Mouse (Mus musculus) intestine, embryonic 15.5 days (tissue): ENCODE results near the gene Nfkbiz. TPM values are rescaled to one million over a fixed set of nuclear protein-coding genes. Genes with fewer than 3 reads are reported as not detected.
A peak's percentile ranks its signal among the peaks of the same experiment; 100 is the strongest.

ENCODE experiments used
- ATAC-seq: fragments of 200-750 bp; cut with Nextera tagmentation; 2 replicates; pipeline ENCODE4 v1.8.0; 2017; ENCODE audit warnings: moderate TSS enrichment, moderate library complexity
- H3K27ac ChIP-seq: fragments of 300-500 bp; sonication (generic); 2 replicates; pipeline ENCODE4 v1.5.1; 2015; ENCODE audit warnings: mild to moderate bottlenecking, inconsistent platforms
- H3K27me3 ChIP-seq: fragments of 300-500 bp; sonication (generic); replicated peaks from 2 replicates; pipeline ENCODE4 v1.6.1; 2015; ENCODE audit warnings: inconsistent platforms
- H3K36me3 ChIP-seq: fragments of 300-500 bp; sonication (generic); 2 replicates; pipeline ENCODE4 v1.6.1; 2015; ENCODE audit warnings: inconsistent platforms
- H3K4me1 ChIP-seq: fragments of 300-500 bp; sonication (generic); replicated peaks from 2 replicates; pipeline ENCODE4 v1.6.1; 2015; ENCODE audit warnings: inconsistent platforms
- H3K4me2 ChIP-seq: fragments of 300-500 bp; sonication (generic); replicated peaks from 2 replicates; pipeline ENCODE4 v1.6.1; 2015; ENCODE audit warnings: mild to moderate bottlenecking, inconsistent platforms
- H3K4me3 ChIP-seq: fragments of 300-500 bp; sonication (generic); replicated peaks from 2 replicates; pipeline ENCODE4 v1.5.1; 2015; ENCODE audit warnings: inconsistent platforms
- H3K9ac ChIP-seq: fragments of 300-500 bp; sonication (generic); 2 replicates; pipeline ENCODE4 v1.6.1; 2015; ENCODE audit warnings: inconsistent platforms
- H3K9me3 ChIP-seq: fragments of 300-500 bp; sonication (generic); 2 replicates; pipeline ENCODE4 v1.6.1; 2016; ENCODE audit warnings: inconsistent platforms
- WGBS: fragments of 180-500 bp; shearing (Covaris S2); methylation state at CpG from one replicate; pipeline ENCODE4 v1.1.7; 2015; 5-methylcytosine and 5-hydroxymethylcytosine counted together
- polyA plus RNA-seq: library from polyadenylated mRNA; unstranded; fragments of >200 nt; fragmentation: Nextera tagmentation; extraction: Ambion mirVana; gene quantifications from 2 replicates; pipeline ENCODE4 v1.2.1, GENCODE M21; 2015

Gene Nfkbiz
- polyA plus RNA-seq, 1 experiment from 2014 or later, result 8.7 TPM

GRCm38 (mm10) chr16:55815466-55815865 lies 23.2 kb downstream of the Nfkbiz start:
- peaks cover 31% of the 10 kb centered on the region for H3K36me3 ChIP-seq
- ATAC-seq, result no peak
- H3K27me3 ChIP-seq, result no peaks in the 10 kb centered on the region
- H3K9me3 ChIP-seq, result no peaks in the 10 kb centered on the region
- no peak overlapping the region for H3K4me3 ChIP-seq
- peak overlapping the region; percentile 42 for H3K27ac ChIP-seq
- 83% methylated on average over 14 of the region's 14 CpGs for WGBS
- H3K4me2 ChIP-seq, result 0 out of 2 replicates have a peak overlapping the region, but pooled peaks have one; percentile 19
- H3K4me1 ChIP-seq, result 0 out of 2 replicates have a peak, but pooled peaks cover 3% of the 10 kb centered on the region
- no peak overlapping the region for H3K9ac ChIP-seq

- H3K4me2 ChIP-seq, result no peak overlapping the region
- no peaks in the 10 kb centered on the region for H3K27me3 ChIP-seq
- H3K27ac ChIP-seq, result no peak overlapping the region
- H3K4me1 ChIP-seq, result 0 out of 2 replicates have a peak, but pooled peaks cover 3% of the 10 kb centered on the region
- no peak overlapping the region for H3K9ac ChIP-seq
- ATAC-seq, result no peak
- peaks cover 33% of the 10 kb centered on the region for H3K36me3 ChIP-seq
- H3K4me3 ChIP-seq, result no peak overlapping the region
- WGBS, result 87% methylated on average over 6 of the region's 6 CpGs
- H3K9me3 ChIP-seq, result no peaks in the 10 kb centered on the region
Measured at GRCm38 (mm10) chr16:55814686-55815085, 24.0 kb downstream of the Nfkbiz start.

GRCm38 (mm10) chr16:55813916-55814315 lies 24.8 kb downstream of the Nfkbiz start:
- Histone ChIP-seq H3K4me1 (no peaks in the 10 kb centered on the region), H3K27me3 (no peaks in the 10 kb centered on the region), H3K9me3 (no peaks in the 10 kb centered on the region), H3K4me3 (no peak overlapping the region), H3K36me3 (peaks cover 33% of the 10 kb centered on the region), H3K4me2 (no peak overlapping the region), H3K27ac (no peak overlapping the region), H3K9ac (no peak overlapping the region)
- WGBS, result 90% methylated on average over 15 of the region's 15 CpGs
- ATAC-seq, result no peak

GRCm38 (mm10) chr16:55811792-55812191 lies 26.9 kb downstream of the Nfkbiz start:
- Histone ChIP-seq H3K27ac (no peak overlapping the region), H3K4me1 (no peaks in the 10 kb centered on the region), H3K9me3 (no peaks in the 10 kb centered on the region), H3K4me3 (no peak overlapping the region), H3K36me3 (peaks cover 27% of the 10 kb centered on the region), H3K27me3 (no peaks in the 10 kb centered on the region), H3K4me2 (no peak overlapping the region), H3K9ac (no peak overlapping the region)
- 78% methylated on average over 6 of the region's 6 CpGs for WGBS
- no peak for ATAC-seq

GRCm38 (mm10) chr16:55809779-55810514 lies 28.8 kb downstream of the Nfkbiz start:
- peak; percentile 15 for ATAC-seq
- peaks cover 17% of the 10 kb centered on the region for H3K36me3 ChIP-seq
- WGBS, result 94% methylated on average over 9 of the region's 9 CpGs

GRCm38 (mm10) chr16:55809345-55809744 lies 29.4 kb downstream of the Nfkbiz start:
- 95% methylated on average over 6 of the region's 6 CpGs for WGBS
- no peak for ATAC-seq
- Histone ChIP-seq H3K9me3 (no peaks in the 10 kb centered on the region), H3K27me3 (no peaks in the 10 kb centered on the region), H3K4me1 (no peaks in the 10 kb centered on the region), H3K4me2 (no peak overlapping the region), H3K4me3 (no peak overlapping the region), H3K27ac (no peak overlapping the region), H3K36me3 (peaks cover 14% of the 10 kb centered on the region), H3K9ac (no peak overlapping the region)

More at GRCm38 (mm10) chr16:55809779-55810514, 28.8 kb downstream of the Nfkbiz start:
- Histone ChIP-seq H3K9me3 (no peaks in the 10 kb centered on the region), H3K4me2 (no peak overlapping the region), H3K27me3 (no peaks in the 10 kb centered on the region), H3K4me1 (no peaks in the 10 kb centered on the region), H3K4me3 (no peak overlapping the region), H3K27ac (no peak overlapping the region), H3K9ac (no peak overlapping the region)

GRCm38 (mm10) chr16:55807505-55807932 lies 31.2 kb downstream of the Nfkbiz start:
- no peaks in the 10 kb centered on the region for H3K4me1 ChIP-seq
- 71% methylated on average over 6 of the region's 6 CpGs for WGBS
- no peaks in the 10 kb centered on the region for H3K27me3 ChIP-seq
- no peak for ATAC-seq
- H3K4me2 ChIP-seq, result no peak overlapping the region
- H3K36me3 ChIP-seq, result peaks cover 4% of the 10 kb centered on the region; the same call in 1 of the 2 replicates
- no peaks in the 10 kb centered on the region for H3K9me3 ChIP-seq
- no peak overlapping the region for H3K9ac ChIP-seq
- no peak overlapping the region for H3K27ac ChIP-seq
- no peak overlapping the region for H3K4me3 ChIP-seq

- ATAC-seq, result no peak
- Histone ChIP-seq H3K4me2 (no peak overlapping the region), H3K4me1 (no peaks in the 10 kb centered on the region), H3K27ac (no peak overlapping the region), H3K27me3 (no peaks in the 10 kb centered on the region), H3K36me3 (no peaks in the 10 kb centered on the region), H3K4me3 (no peak overlapping the region), H3K9me3 (no peaks in the 10 kb centered on the region), H3K9ac (no peak overlapping the region)
- 85% methylated on average over 1 of the region's 1 CpGs for WGBS
Measured at GRCm38 (mm10) chr16:55804799-55805198, 33.9 kb downstream of the Nfkbiz start.

GRCm38 (mm10) chr16:55801629-55802028 lies 37.1 kb downstream of the Nfkbiz start:
- 77% methylated on average over 1 of the region's 1 CpGs for WGBS
- no peaks in the 10 kb centered on the region for H3K9me3 ChIP-seq
- H3K4me1 ChIP-seq, result no peaks in the 10 kb centered on the region
- no peak overlapping the region for H3K27ac ChIP-seq
- no peak for ATAC-seq
- H3K27me3 ChIP-seq, result no peaks in the 10 kb centered on the region
- no peak overlapping the region for H3K9ac ChIP-seq
- no peaks in the 10 kb centered on the region for H3K36me3 ChIP-seq
- no peak overlapping the region for H3K4me2 ChIP-seq
- no peak overlapping the region for H3K4me3 ChIP-seq

- H3K9ac ChIP-seq, result no peak overlapping the region
- no peaks in the 10 kb centered on the region for H3K9me3 ChIP-seq
- H3K4me1 ChIP-seq, result no peaks in the 10 kb centered on the region
- no peak for ATAC-seq
- 51% methylated on average over 7 of the region's 7 CpGs for WGBS
- H3K4me3 ChIP-seq, result no peak overlapping the region
- H3K27me3 ChIP-seq, result no peaks in the 10 kb centered on the region
- no peak overlapping the region for H3K4me2 ChIP-seq
- H3K27ac ChIP-seq, result no peak overlapping the region
- no peaks in the 10 kb centered on the region for H3K36me3 ChIP-seq
Measured at GRCm38 (mm10) chr16:55798845-55799244, 39.9 kb downstream of the Nfkbiz start.

- H3K9me3 ChIP-seq, result no peaks in the 10 kb centered on the region
- no peaks in the 10 kb centered on the region for H3K36me3 ChIP-seq
- no peak overlapping the region for H3K27ac ChIP-seq
- H3K4me2 ChIP-seq, result no peak overlapping the region
- 82% methylated on average over 7 of the region's 7 CpGs for WGBS
- no peaks in the 10 kb centered on the region for H3K27me3 ChIP-seq
- no peak overlapping the region for H3K4me3 ChIP-seq
- no peaks in the 10 kb centered on the region for H3K4me1 ChIP-seq
- no peak for ATAC-seq
- no peak overlapping the region for H3K9ac ChIP-seq
Measured at GRCm38 (mm10) chr16:55790326-55790725, 48.4 kb downstream of the Nfkbiz start.

GRCm38 (mm10) chr16:55789291-55789690 lies 49.4 kb downstream of the Nfkbiz start:
- Histone ChIP-seq H3K4me2 (no peak overlapping the region), H3K27ac (no peak overlapping the region), H3K27me3 (no peaks in the 10 kb centered on the region), H3K4me3 (no peak overlapping the region), H3K4me1 (no peaks in the 10 kb centered on the region), H3K9me3 (no peaks in the 10 kb centered on the region), H3K9ac (no peak overlapping the region), H3K36me3 (no peaks in the 10 kb centered on the region)
- WGBS, result 13% methylated on average over 1 of the region's 1 CpGs
- ATAC-seq, result peak; percentile 55; the same call in 1 of the 2 replicates

- Histone ChIP-seq H3K4me1 (no peaks in the 10 kb centered on the region), H3K9me3 (no peaks in the 10 kb centered on the region), H3K9ac (no peak overlapping the region), H3K27me3 (no peaks in the 10 kb centered on the region), H3K4me3 (no peak overlapping the region), H3K4me2 (no peak overlapping the region), H3K27ac (no peak overlapping the region), H3K36me3 (no peaks in the 10 kb centered on the region)
- WGBS, result 76% methylated on average over 5 of the region's 5 CpGs
- no peak for ATAC-seq
Measured at GRCm38 (mm10) chr16:55788671-55789070, 50.0 kb downstream of the Nfkbiz start.
